Mouse (Mus musculus) liver, embryonic 13.5 days (tissue): ENCODE measurements around the gene Tenm4. TPM values are rescaled to one million over a fixed set of nuclear protein-coding genes. Genes with fewer than 3 reads are reported as not detected.

Source experiments
- ATAC-seq: fragments of 200-750 bp; cut with Nextera tagmentation; 2 replicates; pipeline ENCODE4 v1.8.0; 2017; ENCODE audit warnings: low read depth, mild to moderate bottlenecking, moderate number of reproducible peaks, moderate library complexity
- DNase-seq: peaks from one replicate; pipeline ENCODE4 v3.0.0; 2022
- H3K27ac ChIP-seq: fragments of 300-500 bp; sonication (generic); 2 replicates; pipeline ENCODE4 v1.5.1; 2015; ENCODE audit warnings: moderate library complexity, mild to moderate bottlenecking, inconsistent platforms
- H3K27me3 ChIP-seq: fragments of 300-500 bp; sonication (generic); 2 replicates; pipeline ENCODE4 v1.6.1; 2015; ENCODE audit warnings: mild to moderate bottlenecking, inconsistent platforms
- H3K36me3 ChIP-seq: fragments of 300-500 bp; sonication (generic); 2 replicates; pipeline ENCODE4 v1.6.1; 2015; ENCODE audit warnings: mild to moderate bottlenecking, inconsistent platforms
- H3K4me1 ChIP-seq: fragments of 300-500 bp; sonication (generic); replicated peaks from 2 replicates; pipeline ENCODE4 v1.6.1; 2015; ENCODE audit warnings: inconsistent platforms
- H3K4me2 ChIP-seq: fragments of 300-500 bp; sonication (generic); 2 replicates; pipeline ENCODE4 v1.6.1; 2015; ENCODE audit warnings: inconsistent platforms, mild to moderate bottlenecking, moderate library complexity
- H3K4me3 ChIP-seq: fragments of 300-500 bp; sonication (generic); replicated peaks from 2 replicates; pipeline ENCODE4 v1.5.1; 2015; ENCODE audit warnings: mild to moderate bottlenecking, inconsistent platforms
- H3K9ac ChIP-seq: fragments of 300-500 bp; sonication (generic); 2 replicates; pipeline ENCODE4 v1.6.1; 2015; ENCODE audit warnings: mild to moderate bottlenecking, inconsistent platforms
- H3K9me3 ChIP-seq: fragments of 300-500 bp; sonication (generic); replicated peaks from 2 replicates; pipeline ENCODE4 v1.6.1; 2016; ENCODE audit warnings: inconsistent platforms
- WGBS: fragments of 180-500 bp; shearing (Covaris S2); methylation state at CpG from one replicate; pipeline ENCODE4 v1.1.7; 2015; ENCODE audit not compliant: insufficient replicate concordance; 5-methylcytosine and 5-hydroxymethylcytosine counted together
- polyA plus RNA-seq: library from polyadenylated mRNA; unstranded; fragments of >200 nt; fragmentation: Nextera tagmentation; extraction: Ambion mirVana; gene quantifications from 2 replicates; pipeline ENCODE4 v1.2.1, GENCODE M21; 2015

The Tenm4 gene
- polyA plus RNA-seq, 1 experiment from 2014 or later = 0.47 TPM

DNA sequence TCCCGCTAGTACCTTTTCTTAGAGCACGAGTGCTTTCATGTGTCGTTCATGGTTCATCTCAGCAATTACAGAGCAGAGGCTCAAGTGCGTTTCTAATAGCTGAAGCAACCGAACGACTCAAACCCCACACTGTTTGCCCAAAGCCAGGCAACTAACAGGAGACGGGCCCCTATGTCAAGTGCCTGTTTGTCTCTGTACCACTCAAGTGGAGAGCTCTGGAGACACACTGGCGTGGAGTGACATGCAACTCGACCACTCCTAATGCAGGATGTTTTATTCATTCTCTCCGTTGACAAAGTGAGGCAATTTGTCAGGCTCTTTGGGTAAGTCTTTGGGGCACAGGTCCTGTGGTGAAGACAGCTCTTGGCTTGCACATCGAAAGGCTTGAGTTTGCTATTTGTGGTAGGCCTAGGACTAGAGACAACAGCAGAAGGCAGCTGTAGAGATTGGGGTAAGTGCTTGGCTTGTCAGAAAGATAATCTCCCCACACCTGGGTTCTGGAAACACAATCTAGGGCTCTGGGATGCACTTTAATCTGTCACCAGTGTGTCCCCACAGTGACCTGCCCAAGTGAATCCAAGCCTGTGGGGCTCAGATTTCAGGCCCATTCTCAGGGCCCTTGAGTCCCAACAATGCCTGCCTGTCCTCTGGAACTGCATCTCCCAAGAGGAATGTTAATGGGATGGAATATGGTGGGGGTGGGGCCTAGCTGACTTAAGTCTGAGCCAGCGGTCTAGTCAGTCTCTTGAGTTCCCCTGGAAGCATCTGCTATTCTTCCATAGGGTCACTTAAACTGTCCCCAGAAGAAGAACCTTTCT, 490.5 kb downstream of the Tenm4 start:
- no peak overlapping the region for H3K9ac ChIP-seq
- no peaks in the 10 kb centered on the region for H3K4me1 ChIP-seq
- H3K9me3 ChIP-seq = no peaks in the 10 kb centered on the region
- 55% methylated on average over 12 of the region's 12 CpGs for WGBS
- no peak overlapping the region for H3K4me2 ChIP-seq
- H3K4me3 ChIP-seq = no peak overlapping the region
- DNase-seq = no peak
- H3K36me3 ChIP-seq = no peaks in the 10 kb centered on the region
- H3K27me3 ChIP-seq = 0 out of 2 replicates have a peak, but pooled peaks cover 3% of the 10 kb centered on the region
- H3K27ac ChIP-seq = no peak overlapping the region
- no peak for ATAC-seq

DNA sequence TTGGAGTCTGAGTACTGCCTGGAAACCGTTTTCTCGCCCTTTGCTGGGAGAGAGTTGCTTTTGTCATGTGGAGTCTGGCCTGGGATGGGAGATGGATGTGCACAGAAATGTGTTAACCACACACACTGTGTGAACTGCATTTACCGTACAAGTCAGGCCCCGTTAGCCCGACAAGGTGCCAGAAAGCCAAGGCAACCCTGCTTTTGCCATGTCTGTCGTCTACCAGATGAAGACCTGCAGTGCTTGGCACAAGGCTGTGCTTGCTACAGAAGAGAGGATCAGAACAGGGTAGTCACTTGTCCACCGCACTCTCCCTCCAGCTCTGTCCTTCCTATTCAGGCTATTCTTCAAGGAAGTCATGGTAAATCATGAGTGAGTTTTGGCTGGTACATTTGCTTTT, 492.3 kb downstream of the Tenm4 start:
- Histone ChIP-seq H3K4me2 (no peak overlapping the region), H3K4me1 (no peaks in the 10 kb centered on the region), H3K36me3 (no peaks in the 10 kb centered on the region), H3K4me3 (no peak overlapping the region), H3K27ac (no peak overlapping the region), H3K9me3 (no peaks in the 10 kb centered on the region), H3K27me3 (0 out of 2 replicates have a peak, but pooled peaks cover 3% of the 10 kb centered on the region), H3K9ac (no peak overlapping the region)
- WGBS = 62% methylated on average over 7 of the region's 7 CpGs
- no peak for ATAC-seq
- DNase-seq = no peak

DNA sequence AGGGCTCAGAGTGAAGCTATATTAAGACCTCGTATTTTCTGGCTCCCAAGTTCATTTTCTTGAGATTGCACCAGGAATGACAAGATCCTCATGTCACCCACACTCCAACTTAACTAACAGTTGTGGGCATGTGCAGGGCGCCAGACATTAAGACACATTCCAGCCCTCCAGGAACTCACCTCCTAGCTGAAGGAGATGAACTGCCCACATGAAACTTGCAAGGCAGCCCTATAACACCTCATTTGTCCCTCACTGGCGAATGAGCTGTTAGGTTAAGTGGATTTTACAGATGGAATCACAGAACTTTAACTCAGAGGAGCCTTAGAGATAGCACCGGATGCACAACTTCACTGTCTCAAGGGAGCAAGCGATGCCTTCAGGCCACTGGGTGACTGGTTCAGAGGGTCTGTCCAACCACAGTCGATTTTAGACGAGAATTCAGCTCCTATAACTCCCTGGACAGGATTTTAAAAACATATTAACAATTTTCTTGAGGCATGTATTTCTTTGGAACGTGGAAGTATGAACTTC, 495.4 kb downstream of the Tenm4 start:
- 51% methylated on average over 8 of the region's 8 CpGs for WGBS
- no peak overlapping the region for H3K9ac ChIP-seq
- no peak overlapping the region for H3K27ac ChIP-seq
- no peaks in the 10 kb centered on the region for H3K36me3 ChIP-seq
- no peak overlapping the region for H3K4me2 ChIP-seq
- H3K27me3 ChIP-seq = 0 out of 2 replicates have a peak, but pooled peaks cover 3% of the 10 kb centered on the region
- no peaks in the 10 kb centered on the region for H3K9me3 ChIP-seq
- no peak overlapping the region for H3K4me3 ChIP-seq
- DNase-seq = no peak
- ATAC-seq = no peak
- H3K4me1 ChIP-seq = no peaks in the 10 kb centered on the region

DNA sequence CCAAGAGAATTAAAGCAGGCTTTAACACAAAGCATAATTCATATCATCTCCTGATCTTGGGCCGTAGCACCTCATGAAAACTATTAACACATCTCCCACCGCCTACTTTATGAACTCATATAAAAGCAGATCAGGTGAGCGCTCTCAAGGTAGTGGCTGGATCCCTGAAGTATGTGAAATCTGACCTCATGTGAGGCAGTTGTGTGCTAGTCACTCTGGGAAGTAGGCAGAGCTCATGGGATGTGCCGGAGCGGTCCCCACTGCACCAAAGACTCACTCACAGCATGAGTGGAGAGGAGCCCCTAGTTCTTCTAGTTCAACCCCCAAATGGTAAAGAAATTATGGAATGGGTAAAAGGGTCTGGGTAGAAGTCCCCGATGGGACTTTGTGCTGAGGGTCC, 496.6 kb downstream of the Tenm4 start:
- WGBS = 77% methylated on average over 6 of the region's 6 CpGs

DNA sequence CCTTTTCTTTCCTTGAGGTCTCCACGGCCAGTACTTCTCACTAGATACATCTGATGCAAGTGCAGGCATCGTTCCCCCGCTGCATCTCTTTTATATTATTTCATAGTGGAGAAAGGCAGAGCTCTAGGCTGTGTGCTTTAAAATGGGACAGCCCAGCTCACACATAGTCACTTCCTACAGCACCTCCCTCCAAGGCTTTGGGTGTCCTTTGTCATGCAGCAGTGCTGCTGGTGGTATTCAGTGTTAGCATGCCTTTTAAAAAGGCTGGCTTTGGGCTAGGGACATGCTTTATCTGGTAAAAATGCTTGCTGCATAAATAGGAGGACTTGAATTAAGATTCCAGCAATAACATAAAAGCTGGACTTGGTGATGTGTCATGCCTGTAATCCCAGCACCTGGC, 499.0 kb downstream of the Tenm4 start:
- H3K27ac ChIP-seq = no peak overlapping the region
- DNase-seq (no peak), ATAC-seq (no peak)
- no peaks in the 10 kb centered on the region for H3K36me3 ChIP-seq
- no peak overlapping the region for H3K4me3 ChIP-seq
- no peaks in the 10 kb centered on the region for H3K27me3 ChIP-seq
- no peak overlapping the region for H3K4me2 ChIP-seq
- WGBS = 68% methylated on average over 3 of the region's 3 CpGs
- no peaks in the 10 kb centered on the region for H3K4me1 ChIP-seq
- H3K9ac ChIP-seq = no peak overlapping the region
- H3K9me3 ChIP-seq = no peaks in the 10 kb centered on the region

More for the DNA sequence above, 496.6 kb downstream of the Tenm4 start:
- Histone ChIP-seq H3K27me3 (0 out of 2 replicates have a peak, but pooled peaks cover 3% of the 10 kb centered on the region), H3K4me3 (no peak overlapping the region), H3K9ac (no peak overlapping the region), H3K4me2 (no peak overlapping the region), H3K27ac (no peak overlapping the region), H3K36me3 (no peaks in the 10 kb centered on the region), H3K9me3 (no peaks in the 10 kb centered on the region), H3K4me1 (no peaks in the 10 kb centered on the region)
- DNase-seq = no peak
- no peak for ATAC-seq

DNA sequence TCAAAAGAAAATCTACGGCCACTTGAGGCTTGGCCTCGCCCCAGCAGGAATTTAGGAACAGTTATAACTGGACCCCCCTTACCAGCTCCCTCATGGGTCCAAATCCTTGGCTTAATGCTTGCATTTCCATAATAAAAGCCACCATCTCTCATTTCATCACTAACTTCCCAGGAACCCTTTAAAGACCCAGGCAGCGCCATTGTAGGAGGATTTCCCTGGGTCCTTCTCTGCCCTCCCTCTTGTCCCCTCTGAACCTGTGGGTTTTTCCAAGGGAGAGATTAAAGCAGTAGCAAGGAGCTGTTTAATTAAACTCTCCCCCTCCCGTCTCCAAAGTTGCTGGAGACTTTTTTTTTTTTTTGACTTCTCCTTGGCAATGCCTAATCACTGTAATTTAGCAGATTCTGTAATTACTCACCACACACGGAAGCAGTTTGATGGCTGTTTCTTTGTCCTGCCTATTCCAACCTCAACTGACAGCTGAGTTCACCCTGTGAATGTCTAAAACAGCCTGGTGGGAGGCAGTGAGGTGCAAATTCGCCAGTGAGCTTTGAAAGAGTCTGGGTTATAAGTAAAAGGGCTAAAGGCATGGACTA, 501.4 kb downstream of the Tenm4 start:
- no peaks in the 10 kb centered on the region for H3K27me3 ChIP-seq
- H3K9ac ChIP-seq = no peak overlapping the region
- no peaks in the 10 kb centered on the region for H3K9me3 ChIP-seq
- DNase-seq (no peak), ATAC-seq (no peak)
- WGBS = 27% methylated on average over 6 of the region's 6 CpGs
- no peak overlapping the region for H3K4me2 ChIP-seq
- H3K4me3 ChIP-seq = no peak overlapping the region
- H3K36me3 ChIP-seq = no peaks in the 10 kb centered on the region
- no peak overlapping the region for H3K27ac ChIP-seq
- no peaks in the 10 kb centered on the region for H3K4me1 ChIP-seq

DNA sequence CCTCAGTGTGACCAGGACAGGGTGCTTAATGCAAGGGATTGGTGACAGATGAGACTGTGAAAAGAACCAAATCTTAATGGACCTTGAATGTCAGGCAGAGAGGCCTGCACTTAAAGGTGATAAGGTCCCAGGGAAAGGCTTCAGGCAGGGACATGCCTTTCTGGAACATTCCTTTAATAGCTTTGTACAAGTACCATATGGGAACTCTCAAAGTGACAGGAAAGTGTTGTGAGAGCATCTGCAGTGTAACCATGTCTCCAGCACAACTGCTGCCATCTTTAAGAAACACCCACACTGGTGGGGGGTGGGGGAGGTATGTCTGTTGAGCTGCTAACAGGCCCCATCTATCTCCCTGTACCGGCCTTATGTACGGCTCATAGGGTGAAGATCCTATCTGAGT, 506.0 kb downstream of the Tenm4 start:
- 62% methylated on average over 2 of the region's 2 CpGs for WGBS
- ATAC-seq (no peak), DNase-seq (no peak)
- Histone ChIP-seq H3K27ac (no peak overlapping the region), H3K27me3 (no peaks in the 10 kb centered on the region), H3K9me3 (no peaks in the 10 kb centered on the region), H3K4me2 (no peak overlapping the region), H3K36me3 (no peaks in the 10 kb centered on the region), H3K9ac (no peak overlapping the region), H3K4me1 (no peaks in the 10 kb centered on the region), H3K4me3 (no peak overlapping the region)

DNA sequence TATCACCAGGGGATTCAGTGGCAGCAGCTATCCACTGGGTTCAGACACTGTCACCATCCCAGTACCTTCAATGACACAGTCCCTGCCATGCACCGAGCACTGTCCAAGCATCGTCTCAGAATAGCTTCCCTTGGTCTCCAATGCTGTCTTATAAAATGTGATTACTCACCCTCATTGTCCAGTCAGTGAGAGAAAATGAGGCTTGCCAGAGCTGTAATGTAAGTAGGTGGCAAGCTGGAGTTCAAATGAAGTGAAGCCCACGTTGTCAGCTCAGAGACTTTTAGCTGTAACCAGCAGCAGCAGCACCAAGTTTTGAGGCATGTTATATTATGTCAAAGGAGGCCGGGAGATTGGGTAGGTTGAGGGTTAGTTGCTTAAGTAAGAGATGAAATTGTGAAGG, 507.2 kb downstream of the Tenm4 start:
- DNase-seq (no peak), ATAC-seq (no peak)
- no peaks in the 10 kb centered on the region for H3K27me3 ChIP-seq
- no peaks in the 10 kb centered on the region for H3K4me1 ChIP-seq
- 61% methylated on average over 4 of the region's 4 CpGs for WGBS
- H3K4me3 ChIP-seq = no peak overlapping the region
- H3K9ac ChIP-seq = no peak overlapping the region
- no peak overlapping the region for H3K27ac ChIP-seq
- H3K36me3 ChIP-seq = no peaks in the 10 kb centered on the region
- H3K4me2 ChIP-seq = no peak overlapping the region
- H3K9me3 ChIP-seq = no peaks in the 10 kb centered on the region

DNA sequence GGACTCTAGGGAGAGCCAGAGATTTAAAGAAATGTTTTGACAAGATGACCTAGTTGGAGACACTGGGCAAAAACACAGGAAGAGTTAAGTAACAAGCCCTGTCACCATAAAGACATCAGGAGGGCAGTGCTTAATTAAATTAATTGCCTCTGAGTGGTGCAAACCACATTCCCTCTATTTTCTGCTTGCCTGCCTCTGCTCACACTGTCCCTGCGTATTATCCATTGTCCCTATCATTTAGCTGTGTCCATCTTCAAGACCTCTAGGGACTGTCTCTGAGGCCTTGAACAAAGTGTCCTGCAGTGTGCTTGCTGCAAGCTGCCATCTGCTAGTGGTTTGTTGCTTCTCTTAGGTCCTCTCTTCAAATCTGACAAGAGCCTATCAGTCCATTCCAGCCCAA, 508.7 kb downstream of the Tenm4 start:
- no peak overlapping the region for H3K4me3 ChIP-seq
- H3K36me3 ChIP-seq = no peaks in the 10 kb centered on the region
- no peak overlapping the region for H3K9ac ChIP-seq
- H3K27ac ChIP-seq = no peak overlapping the region
- no peaks in the 10 kb centered on the region for H3K9me3 ChIP-seq
- ATAC-seq (no peak), DNase-seq (no peak)
- no peak overlapping the region for H3K4me2 ChIP-seq
- no peaks in the 10 kb centered on the region for H3K4me1 ChIP-seq
- WGBS = 63% methylated on average over 1 of the region's 1 CpGs
- no peaks in the 10 kb centered on the region for H3K27me3 ChIP-seq

DNA sequence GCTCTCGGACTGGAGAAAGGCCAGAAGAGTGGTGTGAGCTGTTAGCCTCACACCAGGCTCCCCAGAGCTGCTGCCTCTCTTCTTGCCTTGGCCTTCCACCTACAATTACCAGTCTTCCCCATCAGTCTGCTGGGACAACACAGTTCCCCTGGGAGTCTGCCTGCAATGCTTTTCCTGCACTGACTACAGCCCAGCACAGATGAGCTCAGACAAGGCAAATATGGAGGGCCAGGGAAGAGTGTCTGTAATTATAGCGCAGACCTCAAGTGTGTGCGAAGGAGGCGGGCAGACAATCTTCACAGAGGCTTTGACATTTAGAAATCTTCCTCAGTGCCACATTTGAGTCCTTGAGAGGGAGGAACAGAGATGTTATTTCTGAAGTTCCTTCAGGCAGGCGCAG, 509.4 kb downstream of the Tenm4 start:
- 61% methylated on average over 5 of the region's 5 CpGs for WGBS
- no peak for ATAC-seq
- DNase-seq = no peak
- no peak overlapping the region for H3K9ac ChIP-seq
- no peak overlapping the region for H3K4me3 ChIP-seq
- no peaks in the 10 kb centered on the region for H3K9me3 ChIP-seq
- H3K4me1 ChIP-seq = no peaks in the 10 kb centered on the region
- H3K36me3 ChIP-seq = no peaks in the 10 kb centered on the region
- no peak overlapping the region for H3K27ac ChIP-seq
- H3K27me3 ChIP-seq = no peaks in the 10 kb centered on the region
- no peak overlapping the region for H3K4me2 ChIP-seq

DNA sequence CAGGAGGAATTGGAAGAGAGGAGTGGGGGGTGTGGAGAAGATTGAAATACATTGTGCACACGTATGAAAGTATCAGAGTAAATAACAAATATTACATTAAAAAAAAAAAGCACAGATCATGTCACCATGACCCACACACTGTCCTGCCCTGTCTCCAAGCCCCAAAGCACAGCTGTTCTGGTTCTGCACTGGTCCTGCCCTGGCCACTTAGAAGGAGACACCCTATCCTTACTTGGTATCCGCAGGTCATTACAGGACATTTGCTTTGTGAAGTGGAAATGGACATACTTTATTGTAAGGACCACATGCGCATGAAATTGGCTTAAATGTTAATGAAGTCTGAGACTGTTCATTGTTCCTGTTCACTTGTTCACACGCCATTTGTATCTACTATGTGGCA, 510.8 kb downstream of the Tenm4 start:
- H3K9ac ChIP-seq = no peak overlapping the region
- no peak overlapping the region for H3K4me2 ChIP-seq
- H3K36me3 ChIP-seq = no peaks in the 10 kb centered on the region
- WGBS = 69% methylated on average over 4 of the region's 4 CpGs
- no peak overlapping the region for H3K4me3 ChIP-seq
- H3K4me1 ChIP-seq = no peaks in the 10 kb centered on the region
- DNase-seq = no peak
- H3K27ac ChIP-seq = no peak overlapping the region
- ATAC-seq = no peak
- no peaks in the 10 kb centered on the region for H3K9me3 ChIP-seq
- no peaks in the 10 kb centered on the region for H3K27me3 ChIP-seq

DNA sequence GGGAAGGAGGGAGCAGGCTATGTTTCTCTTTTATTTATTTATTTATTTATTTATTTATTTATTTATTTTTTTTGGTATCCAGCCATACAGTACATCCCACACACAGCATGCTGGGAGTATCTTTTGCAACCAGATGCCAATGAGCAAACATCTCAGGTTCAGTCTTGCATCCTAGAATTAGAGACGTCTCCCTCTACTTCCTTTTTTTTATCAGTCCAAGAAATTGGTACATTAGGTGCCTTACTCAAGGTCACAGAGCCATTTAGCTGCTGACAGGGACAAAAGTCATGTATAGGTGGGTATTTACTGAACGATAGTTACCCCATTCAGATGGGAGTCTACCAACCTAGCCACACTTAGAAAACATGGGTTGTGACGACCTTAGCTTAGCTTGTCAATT, 517.1 kb downstream of the Tenm4 start:
- no peak overlapping the region for H3K4me2 ChIP-seq
- no peaks in the 10 kb centered on the region for H3K36me3 ChIP-seq
- H3K27ac ChIP-seq = no peak overlapping the region
- no peak overlapping the region for H3K9ac ChIP-seq
- DNase-seq (no peak), ATAC-seq (no peak)
- 41% methylated on average over 3 of the region's 3 CpGs for WGBS
- H3K4me3 ChIP-seq = no peak overlapping the region
- H3K4me1 ChIP-seq = no peaks in the 10 kb centered on the region
- H3K9me3 ChIP-seq = no peaks in the 10 kb centered on the region
- no peaks in the 10 kb centered on the region for H3K27me3 ChIP-seq
